Mouse (Mus musculus) liver, embryonic 14.5 days (tissue): ENCODE data around the gene Myo18a. TPM values are rescaled to one million over a fixed set of nuclear protein-coding genes. Genes with fewer than 3 reads are reported as not detected.

Experiments used
- ATAC-seq: fragments of 200-750 bp; cut with Nextera tagmentation; 2 replicates; pipeline ENCODE4 v1.8.0; 2017; ENCODE audit warnings: moderate number of reproducible peaks, mild to moderate bottlenecking, moderate library complexity; ENCODE audit not compliant: insufficient read depth
- DNase-seq, 3 experiments: peaks; one replicate each; pipeline ENCODE4 v3.0.0-alpha.2; 2012 to 2013; ENCODE audit warnings: low read depth in 3 of 3, low spot score in 3 of 3
- H3K27ac ChIP-seq: fragments of 300-500 bp; sonication (generic); 2 replicates; pipeline ENCODE4 v1.5.1; 2014; ENCODE audit warnings: moderate library complexity, mild to moderate bottlenecking, control low read depth, inconsistent platforms
- H3K27me3 ChIP-seq: fragments of 300-500 bp; sonication (generic); 2 replicates; pipeline ENCODE4 v1.6.1; 2014; ENCODE audit warnings: mild to moderate bottlenecking, low read length, moderate library complexity; ENCODE audit not compliant: control insufficient read depth, insufficient read depth
- H3K36me3 ChIP-seq: fragments of 300-500 bp; sonication (generic); replicated peaks from 2 replicates; pipeline ENCODE4 v1.6.1; 2014; ENCODE audit warnings: low read depth; ENCODE audit not compliant: control insufficient read depth, insufficient read depth
- H3K4me1 ChIP-seq, 2 experiments: fragments of 200-500 bp in 1 of 2; fragments of 300-500 bp in 1 of 2; sonication (generic) in 1 of 2; replicated peaks; 2 replicates each; pipeline ENCODE4 v1.6.1; 2012 to 2014; ENCODE audit warnings: antibody characterized with exemption in 1 of 2, inconsistent platforms in 1 of 2, low read length in 1 of 2; ENCODE audit not compliant: control insufficient read depth in 2 of 2, insufficient read depth in 2 of 2
- H3K4me2 ChIP-seq: fragments of 300-500 bp; sonication (generic); 2 replicates; pipeline ENCODE4 v1.6.1; 2014; ENCODE audit warnings: low read depth, mild to moderate bottlenecking, control low read depth, moderate library complexity
- H3K4me3 ChIP-seq, 2 experiments: fragments of 200-500 bp in 1 of 2; fragments of 300-500 bp in 1 of 2; sonication (generic) in 1 of 2; 2 replicates each; pipeline ENCODE4 v1.5.1; 2012 to 2014; ENCODE audit warnings: low read depth in 2 of 2, low read length in 2 of 2, mild to moderate bottlenecking in 2 of 2, control low read depth in 1 of 2, inconsistent platforms in 1 of 2, moderate library complexity in 1 of 2; ENCODE audit not compliant: insufficient read depth in 1 of 2
- H3K9ac ChIP-seq: fragments of 300-500 bp; sonication (generic); replicated peaks from 2 replicates; pipeline ENCODE4 v1.6.1; 2014; ENCODE audit warnings: mild to moderate bottlenecking, control low read depth, moderate library complexity
- H3K9me3 ChIP-seq: fragments of 300-500 bp; sonication (generic); 2 replicates; pipeline ENCODE4 v1.6.1; 2016; ENCODE audit warnings: low read length, mixed read lengths; ENCODE audit not compliant: control insufficient read depth
- CTCF ChIP-seq: IDR thresholded peaks from 2 replicates; pipeline ENCODE4 v1.5.1; 2016; ENCODE audit warnings: antibody characterized with exemption, low read depth, control low read depth
- EP300 ChIP-seq: IDR thresholded peaks from 2 replicates; pipeline ENCODE4 v1.6.1; 2016; ENCODE audit warnings: antibody characterized with exemption, low read depth
- WGBS: fragments of 180-500 bp; shearing (Covaris S2); extraction: QIAGEN DNeasy Blood & Tissue Kit; methylation state at CpG from one replicate; pipeline ENCODE4 v1.1.7; 2014; ENCODE audit not compliant: insufficient replicate concordance; 5-methylcytosine and 5-hydroxymethylcytosine counted together
- polyA plus RNA-seq, 2 experiments: library from polyadenylated mRNA; depleted of rRNA in 1 of 2; stranded (reverse) in 1 of 2; unstranded in 1 of 2; fragments of >200 nt; fragmentation: Nextera tagmentation in 1 of 2; extraction: Ambion mirVana in 1 of 2; gene quantifications; 2 replicates each; pipeline versions ENCODE4 v1.2.1 to v1.2.3; 2012 to 2014

Myo18a gene
- polyA plus RNA-seq, 2 experiments, result 13.5 to 15.4 TPM

DNA sequence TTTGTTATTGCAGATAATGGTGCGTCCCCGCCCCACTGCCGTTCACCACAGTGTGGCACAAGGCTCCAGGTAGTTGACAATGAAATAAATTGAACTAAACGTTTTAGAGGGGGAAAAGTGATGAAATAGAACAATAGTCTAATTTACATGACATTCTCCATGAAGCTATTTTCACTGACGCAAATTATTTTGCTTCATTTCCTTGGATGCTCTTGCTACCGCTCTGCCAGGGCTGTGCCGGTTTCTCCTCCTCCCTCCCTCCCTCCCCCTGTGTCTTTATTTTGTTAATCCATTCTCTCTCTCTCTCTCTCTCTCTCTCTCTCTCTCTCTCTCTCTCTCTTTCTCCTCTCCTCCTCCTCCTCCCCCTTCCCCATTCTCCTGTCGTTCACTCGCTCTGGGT lies 95.5 kb downstream of the Myo18a start:
- H3K36me3 ChIP-seq, result peaks cover 3% of the 10 kb centered on the region

DNA sequence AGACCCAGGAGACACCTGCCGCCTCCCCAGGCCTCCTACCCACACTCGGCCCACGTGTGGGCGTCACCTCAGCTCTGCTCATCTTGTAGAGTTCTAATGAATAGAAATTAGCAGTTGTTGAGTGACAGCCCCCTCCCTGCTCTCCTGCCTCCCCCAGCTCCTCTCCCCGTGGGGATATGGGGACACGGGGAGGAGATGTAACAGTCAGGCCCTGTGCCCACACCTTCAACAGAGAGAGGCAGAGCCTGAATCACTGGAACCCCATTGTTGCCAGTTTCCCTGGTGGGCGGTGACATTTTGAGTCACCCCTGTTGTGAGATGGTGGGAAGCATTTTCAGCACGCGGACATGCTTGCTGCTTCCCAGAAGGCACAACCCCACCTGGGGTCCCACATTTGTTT lies 97.9 kb downstream of the Myo18a start:
- TF ChIP-seq EP300 (no peak), CTCF (no peak)
- H3K36me3 ChIP-seq, result peaks cover 3% of the 10 kb centered on the region

More for the DNA sequence above, 95.5 kb downstream of the Myo18a start:
- H3K27ac ChIP-seq, result no peak overlapping the region
- no peaks in the 10 kb centered on the region for H3K9me3 ChIP-seq
- TF ChIP-seq EP300 (no peak), CTCF (no peak)
- WGBS, result 77% methylated on average over 9 of the region's 9 CpGs
- DNase-seq (no peak), ATAC-seq (no peak)
- H3K4me1 ChIP-seq, result no peaks in the 10 kb centered on the region
- no peak overlapping the region for H3K9ac ChIP-seq
- H3K4me2 ChIP-seq, result no peak overlapping the region
- no peak overlapping the region for H3K4me3 ChIP-seq
- no peaks in the 10 kb centered on the region for H3K27me3 ChIP-seq

DNA sequence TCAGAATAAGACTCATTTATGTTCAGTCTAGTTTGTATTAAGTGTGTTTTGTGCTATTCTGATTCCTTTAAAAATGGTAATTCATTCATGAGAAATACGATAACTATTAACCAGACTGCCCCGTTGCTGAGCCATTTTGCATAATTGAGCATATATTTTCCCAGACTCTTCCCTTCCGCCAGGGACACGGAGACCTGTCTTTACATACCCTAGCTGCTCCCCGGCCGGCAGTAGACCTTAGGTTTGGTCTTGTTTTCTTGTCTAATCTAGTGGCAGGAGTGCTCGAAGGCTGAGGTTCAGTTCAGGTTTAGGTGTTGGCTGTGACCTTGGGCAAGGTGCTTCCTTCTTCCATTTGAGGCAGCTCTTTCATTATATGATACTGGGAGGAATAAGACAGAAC lies 99.8 kb downstream of the Myo18a start:
- Histone ChIP-seq H3K36me3 (peaks cover 3% of the 10 kb centered on the region), H3K4me2 (no peak overlapping the region), H3K9ac (no peak overlapping the region), H3K9me3 (no peaks in the 10 kb centered on the region), H3K27ac (no peak overlapping the region), H3K27me3 (no peaks in the 10 kb centered on the region), H3K4me1 (0 out of 4 replicates have a peak, but pooled peaks cover 0 to 2% of the 10 kb centered on the region in 2 experiments), H3K4me3 (no peak overlapping the region)
- DNase-seq (no peak), ATAC-seq (no peak)
- 76% methylated on average over 7 of the region's 7 CpGs for WGBS
- TF ChIP-seq CTCF, result no peak
- TF ChIP-seq EP300, result no peak

More for the DNA sequence above, 97.9 kb downstream of the Myo18a start:
- DNase-seq, result no peak
- H3K4me2 ChIP-seq, result no peak overlapping the region
- H3K4me1 ChIP-seq, result no peaks in the 10 kb centered on the region
- H3K27ac ChIP-seq, result no peak overlapping the region
- H3K4me3 ChIP-seq, result no peak overlapping the region
- H3K9ac ChIP-seq, result no peak overlapping the region
- H3K9me3 ChIP-seq, result no peaks in the 10 kb centered on the region
- 69% methylated on average over 9 of the region's 9 CpGs for WGBS
- H3K27me3 ChIP-seq, result no peaks in the 10 kb centered on the region
- ATAC-seq, result no peak

DNA sequence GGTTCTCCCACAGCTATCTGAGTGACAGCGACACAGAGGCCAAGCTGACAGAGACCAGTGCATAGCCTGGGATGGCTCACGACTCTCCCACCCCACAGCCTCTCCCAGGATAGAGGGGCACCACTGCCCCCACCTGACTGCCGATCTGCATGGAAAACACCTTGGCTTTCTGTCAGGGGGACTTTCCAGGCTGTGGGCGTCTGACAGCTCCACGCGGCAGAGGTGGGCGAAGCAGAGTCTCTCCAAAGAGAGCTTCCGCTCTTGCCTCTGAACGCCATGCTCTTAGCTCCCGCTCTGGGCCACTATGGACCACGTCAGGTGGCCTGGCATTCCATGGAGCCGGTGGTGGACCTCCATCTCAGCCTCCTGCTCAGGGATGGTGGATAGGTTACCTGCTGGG lies 101.7 kb downstream of the Myo18a start:
- 73% methylated on average over 12 of the region's 12 CpGs for WGBS
- Histone ChIP-seq H3K4me2 (no peak overlapping the region), H3K27me3 (no peaks in the 10 kb centered on the region), H3K9ac (no peak overlapping the region), H3K27ac (no peak overlapping the region), H3K4me3 (no peak overlapping the region), H3K9me3 (no peaks in the 10 kb centered on the region), H3K4me1 (0 out of 4 replicates have a peak, but pooled peaks cover 0 to 2% of the 10 kb centered on the region in 2 experiments), H3K36me3 (no peaks in the 10 kb centered on the region; the same call in 1 of the 2 replicates)
- no peak for DNase-seq
- ATAC-seq, result no peak
- TF ChIP-seq CTCF, result no peak
- TF ChIP-seq EP300, result no peak

DNA sequence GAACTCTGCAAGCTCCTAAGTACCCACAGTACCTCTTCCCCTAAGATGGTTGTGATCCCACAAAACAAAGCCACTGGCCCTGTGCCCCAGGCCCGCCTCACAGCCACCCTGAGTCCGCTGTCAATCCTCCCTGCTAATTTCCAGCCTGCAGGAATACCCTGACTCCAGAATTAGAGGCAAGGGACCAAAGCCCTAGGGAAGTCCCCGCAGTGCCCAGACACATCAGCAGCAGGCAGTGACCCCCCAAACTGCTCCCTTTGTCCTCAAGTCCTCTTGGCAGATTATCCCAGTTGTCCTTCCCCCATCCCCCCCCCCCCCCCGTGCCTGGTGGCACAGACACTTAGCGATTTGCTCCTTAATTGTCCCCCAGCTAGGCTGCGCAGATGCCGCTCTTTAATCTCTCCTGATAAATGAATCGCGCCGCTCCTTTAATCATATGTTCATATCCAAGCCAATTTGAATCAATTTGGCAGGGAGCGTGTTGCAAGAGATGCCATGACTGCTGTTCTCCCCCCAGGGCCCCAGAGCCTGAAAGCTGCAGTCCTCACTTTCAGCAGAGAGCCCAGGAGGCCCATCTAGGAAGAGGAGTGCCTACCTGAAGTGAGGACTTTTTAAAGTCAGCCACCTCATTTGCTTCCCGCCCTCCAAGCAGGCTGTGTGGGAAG lies 104.5 kb downstream of the Myo18a start:
- ATAC-seq, result no peak
- DNase-seq, result no peak
- Histone ChIP-seq H3K27ac (no peak overlapping the region), H3K4me3 (no peak overlapping the region), H3K4me1 (peaks cover 0 to 2% of the 10 kb centered on the region in 2 experiments; a peak in 1 of 4 replicates), H3K9ac (no peak overlapping the region), H3K9me3 (no peaks in the 10 kb centered on the region), H3K27me3 (no peaks in the 10 kb centered on the region), H3K4me2 (no peak overlapping the region), H3K36me3 (no peaks in the 10 kb centered on the region)
- 38% methylated on average over 11 of the region's 12 CpGs for WGBS
- no peak for TF ChIP-seq EP300
- TF ChIP-seq CTCF, result no peak
